Mouse (Mus musculus): ENCODE data around the gene Casp2. TPM values are rescaled to one million over a fixed set of nuclear protein-coding genes. Genes with fewer than 3 reads are reported as not detected.

Casp2 gene
- total RNA-seq (2021) = 10 to 100 TPM; 16.5 to 20.2 TPM
- polyA plus RNA-seq (2012; rRNA removed) = 9.1 and 12.9 TPM in 2 replicates
- long read RNA-seq, transcript Casp2-201 (11 exons, 3,529 nt) = major isoform, 9 of 14 reads
- long read RNA-seq, partial matches to known transcripts = 0 of 14 reads
- long read RNA-seq, other reads (novel, unspliced or antisense) = 3 of 14 reads

DNA sequence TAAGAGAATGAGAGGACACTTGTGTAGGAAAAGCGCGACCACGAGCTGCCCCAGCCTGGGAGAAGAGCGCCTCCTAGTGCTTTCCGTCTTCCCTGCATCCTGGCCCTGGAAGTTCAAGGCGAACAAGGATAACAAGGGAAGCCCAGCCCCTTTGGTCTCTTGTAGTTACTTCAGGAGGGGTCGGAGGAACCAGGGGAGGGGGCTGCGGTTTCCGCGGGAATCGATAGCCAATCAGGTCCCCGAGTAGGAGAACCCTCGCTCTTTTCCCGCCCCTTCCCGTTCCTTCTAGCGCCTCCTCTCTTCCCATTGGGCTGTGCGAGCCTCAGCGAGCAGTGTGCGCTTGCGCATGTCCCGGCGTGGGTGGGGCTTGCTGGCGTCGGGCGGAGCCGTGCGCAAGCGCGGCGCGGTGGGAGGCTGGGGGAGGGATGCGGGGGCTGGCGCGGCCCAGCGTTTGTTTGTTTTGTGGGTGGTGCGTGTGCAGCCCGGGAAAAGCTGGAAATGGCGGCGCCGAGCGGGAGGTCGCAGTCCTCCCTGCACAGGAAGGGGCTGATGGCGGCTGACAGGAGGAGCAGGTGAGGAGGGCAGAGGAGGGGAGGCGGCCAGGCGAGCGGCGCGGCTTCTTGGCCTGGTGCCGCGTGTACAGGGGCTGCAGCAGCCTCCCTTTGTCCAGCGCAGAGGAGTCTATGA is at the start of gene Casp2:
Gene Casp2 (plus strand): TSS at position 360 of the 687 bp plus-strand sequence.
- DNase-seq = peak; percentile 99

DNA sequence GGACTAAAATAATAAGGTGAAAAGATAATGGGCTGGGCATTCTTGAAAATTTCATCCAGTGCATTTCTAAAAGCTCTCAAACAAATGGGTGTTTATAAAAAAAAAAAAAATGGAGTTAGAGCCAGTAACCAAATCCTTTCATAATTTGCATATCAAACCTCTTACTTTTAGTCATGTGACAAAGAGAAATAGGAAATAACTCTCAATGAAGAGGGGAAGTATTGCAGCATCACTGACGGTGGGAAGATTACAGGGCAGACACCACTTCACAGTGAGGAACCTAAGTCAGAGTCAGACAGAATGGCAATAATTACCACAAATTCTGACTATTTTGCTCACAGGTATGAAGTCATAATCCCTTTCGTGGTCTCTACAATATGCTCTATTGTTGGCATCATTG is 49.8 kb upstream of the Casp2 start, which contains the start of gene Tas2r144:
Gene Tas2r144 (plus strand): TSS at position 301 of the 400 bp plus-strand sequence.
- no peak for DNase-seq

DNA sequence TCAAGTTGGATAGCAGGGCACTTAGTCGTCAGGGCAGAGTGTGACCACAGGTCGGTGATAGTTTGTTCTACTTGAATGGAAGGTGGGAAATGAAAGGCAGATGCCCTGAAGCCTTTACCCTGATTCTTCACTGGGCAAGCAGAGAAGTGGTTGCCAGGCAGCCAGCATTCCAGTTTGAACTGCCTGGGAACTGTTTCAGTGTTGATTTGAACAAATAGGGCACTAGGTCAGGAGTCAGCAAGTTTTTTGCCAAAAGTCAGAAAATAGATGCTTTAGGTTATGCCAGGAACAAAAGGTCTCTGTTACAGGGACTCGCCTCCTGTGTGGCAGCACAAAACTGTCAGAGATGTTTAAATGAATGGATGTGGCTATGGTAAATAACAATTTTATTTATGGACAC is 42.5 kb upstream of the Casp2 start:
- DNase-seq = peak; percentile 15

DNA sequence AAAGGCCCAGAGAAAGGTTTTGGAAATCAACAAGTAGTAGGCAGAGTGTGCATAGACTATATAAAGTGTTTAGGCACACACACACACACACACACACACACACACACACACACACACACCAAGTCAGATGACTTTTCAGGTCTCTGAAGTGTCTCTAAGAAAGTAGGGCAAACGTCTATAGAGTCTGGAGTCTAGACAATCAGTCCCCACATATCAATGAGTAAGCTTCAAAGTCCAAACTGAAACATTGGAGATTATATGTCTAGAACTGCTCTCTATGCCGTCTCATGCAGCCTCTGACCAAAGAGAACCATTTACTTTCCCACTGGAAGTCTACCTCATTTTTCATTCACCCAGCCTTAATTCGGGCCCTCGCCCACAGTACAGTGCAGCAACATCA is 39.7 kb upstream of the Casp2 start:
- DNase-seq = no peak

DNA sequence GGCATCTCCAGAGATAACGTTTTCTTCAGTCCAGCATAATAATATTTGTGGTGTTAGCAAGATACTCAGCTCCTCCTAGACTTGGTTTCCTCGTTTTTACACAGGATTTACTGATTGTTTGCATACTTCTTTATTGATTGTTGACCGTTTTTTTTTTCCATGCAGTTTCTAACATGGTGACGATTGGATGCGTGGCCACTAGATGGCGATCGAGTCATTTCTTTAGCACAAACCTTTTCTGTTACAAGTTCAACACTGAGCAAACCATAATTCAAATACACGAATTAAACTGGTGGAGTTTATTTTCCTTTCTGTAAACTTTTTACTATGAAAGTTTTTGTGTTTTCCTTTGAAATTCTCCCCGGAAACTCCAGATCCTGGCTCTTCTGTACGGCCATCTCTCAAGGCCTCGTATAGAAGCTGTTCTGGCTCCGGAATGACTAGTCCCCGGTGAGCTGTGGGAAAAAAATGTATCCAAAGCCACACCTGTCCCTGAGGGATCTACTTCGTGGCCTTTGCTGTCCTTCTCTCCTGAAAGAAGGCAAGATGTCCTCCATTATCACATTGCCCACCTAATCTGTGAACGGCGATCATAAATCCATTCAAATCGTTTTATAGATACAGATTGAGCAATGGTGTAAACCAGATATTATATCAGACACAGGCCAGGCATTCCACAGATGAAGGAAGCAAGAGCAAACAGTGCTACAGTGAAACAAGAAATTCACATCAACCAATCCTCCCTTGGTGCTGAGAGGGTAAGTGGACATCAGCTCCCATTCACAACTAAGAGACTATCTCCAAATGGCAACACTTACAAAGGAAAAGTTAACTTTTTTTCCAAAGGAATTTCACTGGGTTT is 37.3 kb upstream of the Casp2 start:
- peak; percentile 56 for DNase-seq

DNA sequence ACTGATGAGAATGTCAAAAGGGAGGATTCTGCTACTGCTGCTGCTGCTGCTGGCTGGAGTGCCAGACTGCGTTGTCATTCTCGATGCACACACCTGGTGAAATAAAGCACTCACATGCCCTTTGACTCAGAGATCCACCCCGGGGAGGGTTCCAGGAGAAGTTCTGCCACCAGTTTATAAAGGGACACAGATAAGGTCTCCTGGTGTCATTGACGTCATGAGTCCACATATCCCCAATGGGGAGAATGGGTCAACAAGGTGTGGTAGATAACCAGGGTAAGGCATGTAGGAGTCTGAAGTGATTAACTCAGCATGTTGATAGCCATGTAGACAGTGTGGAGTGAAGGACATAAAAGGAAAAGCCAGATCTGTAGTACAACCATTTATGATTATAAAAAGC is 35.2 kb upstream of the Casp2 start:
- no peak for DNase-seq

DNA sequence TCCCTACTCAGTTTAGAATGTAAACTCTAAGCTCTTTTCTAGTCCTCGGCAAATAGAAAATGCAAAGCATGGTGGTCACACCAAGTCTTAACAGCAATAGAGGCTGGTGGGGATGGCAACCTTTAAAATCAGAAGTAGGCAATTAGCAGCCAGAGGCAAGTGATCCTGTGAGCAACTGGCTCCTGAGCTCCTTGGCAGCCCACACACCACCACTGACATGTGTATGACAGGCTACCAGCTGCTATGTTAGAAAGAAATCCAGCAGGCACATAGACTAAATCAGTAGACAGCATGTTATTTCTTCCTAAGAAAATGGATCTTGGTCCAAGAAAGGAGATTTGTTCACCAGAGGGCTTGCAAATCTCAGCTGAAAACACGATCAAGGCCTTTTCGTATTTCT is 33.6 kb upstream of the Casp2 start:
- DNase-seq = no peak

DNA sequence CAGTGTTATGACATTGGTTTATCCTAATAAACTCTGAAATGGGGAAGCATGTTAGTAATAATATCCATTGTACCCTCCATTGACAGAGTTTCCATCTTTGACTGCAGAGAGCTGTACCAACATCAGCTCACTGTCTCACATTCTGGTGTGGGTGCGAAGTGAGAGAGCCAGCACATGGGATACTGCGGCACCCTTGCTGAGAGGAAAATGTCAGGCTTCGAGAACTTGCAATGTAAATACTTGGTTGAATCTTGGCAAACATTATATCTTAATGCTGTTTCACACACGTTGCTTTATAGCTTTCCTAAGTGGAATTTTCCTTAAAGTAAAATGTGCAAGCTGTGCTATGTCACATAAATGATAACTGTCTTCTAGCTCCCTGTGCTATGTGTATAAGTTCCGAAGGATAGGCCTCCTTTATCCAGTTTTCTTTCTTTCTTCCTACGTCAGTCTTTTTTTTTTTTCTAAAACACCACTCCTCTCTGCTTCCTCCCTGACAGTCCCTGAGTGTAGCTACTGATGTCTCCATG is 27.4 kb upstream of the Casp2 start:
- no peak for DNase-seq

DNA sequence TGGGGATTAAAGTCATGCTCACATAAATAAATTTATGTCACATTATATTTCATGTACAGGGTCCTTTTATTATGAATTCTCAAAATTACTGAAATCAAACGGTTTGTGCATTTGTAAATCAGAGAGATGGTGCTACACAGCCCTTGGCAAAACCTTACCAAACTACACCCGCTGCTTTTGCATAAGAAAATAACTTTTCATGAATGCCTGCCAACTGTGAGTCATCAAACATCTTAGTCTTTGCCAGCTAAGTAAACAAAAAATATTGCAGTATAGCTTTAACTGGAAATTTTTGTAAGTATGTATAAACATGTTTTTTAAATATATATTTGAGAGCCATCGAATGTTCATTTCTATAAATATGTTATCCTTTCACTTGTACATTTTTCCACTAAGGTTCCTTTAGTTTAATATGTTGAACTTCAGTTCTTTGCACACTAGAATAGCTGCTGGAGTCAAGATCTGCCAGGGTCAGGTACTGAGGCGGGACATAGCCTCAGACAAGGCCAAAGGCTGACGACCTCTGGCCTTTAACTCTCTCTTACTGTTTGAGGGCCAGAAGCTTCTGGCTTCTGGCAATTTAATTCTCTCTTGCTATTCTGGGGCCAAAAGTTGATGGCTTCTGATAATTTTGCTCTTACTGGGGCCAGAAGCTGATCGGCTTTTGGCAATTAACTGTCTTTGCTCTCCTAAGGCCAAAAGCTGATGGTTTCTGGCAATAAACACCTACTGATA is 23.3 kb upstream of the Casp2 start:
- DNase-seq = peak; percentile 64

DNA sequence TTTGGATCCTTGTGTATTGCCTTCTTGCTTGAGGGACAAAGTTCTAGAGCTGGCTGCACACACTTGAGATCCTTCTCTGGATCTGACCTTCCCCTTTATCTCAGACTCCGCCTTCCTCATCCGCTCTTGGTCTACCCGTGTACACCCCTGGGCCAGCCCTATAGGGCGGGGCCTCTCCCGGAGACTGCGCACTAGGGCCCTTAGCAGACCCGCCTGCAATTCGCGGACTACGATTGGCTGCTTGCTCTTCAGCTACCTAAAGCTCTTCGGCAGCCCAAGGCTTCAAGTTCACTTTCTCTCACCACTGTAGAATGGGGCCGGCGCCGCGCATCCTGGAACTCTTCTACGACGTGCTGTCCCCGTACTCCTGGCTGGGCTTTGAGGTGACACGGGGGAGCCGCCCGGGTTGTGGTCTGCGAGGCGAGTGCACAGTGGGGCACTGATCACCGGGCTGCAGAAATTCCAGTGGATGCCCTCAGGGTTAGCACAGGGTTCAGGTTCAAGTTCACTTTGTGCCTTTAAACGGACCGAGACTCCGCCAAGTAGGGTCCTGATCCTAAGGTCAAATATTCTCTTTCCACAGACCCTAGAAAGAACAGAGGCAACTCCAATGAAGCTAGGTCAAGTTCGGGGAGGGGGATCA is 19.0 kb upstream of the Casp2 start, which contains the start of gene Gstk1:
Gene Gstk1 (plus strand): TSS at position 225 of the 643 bp plus-strand sequence.
- DNase-seq = peak; percentile 94

DNA sequence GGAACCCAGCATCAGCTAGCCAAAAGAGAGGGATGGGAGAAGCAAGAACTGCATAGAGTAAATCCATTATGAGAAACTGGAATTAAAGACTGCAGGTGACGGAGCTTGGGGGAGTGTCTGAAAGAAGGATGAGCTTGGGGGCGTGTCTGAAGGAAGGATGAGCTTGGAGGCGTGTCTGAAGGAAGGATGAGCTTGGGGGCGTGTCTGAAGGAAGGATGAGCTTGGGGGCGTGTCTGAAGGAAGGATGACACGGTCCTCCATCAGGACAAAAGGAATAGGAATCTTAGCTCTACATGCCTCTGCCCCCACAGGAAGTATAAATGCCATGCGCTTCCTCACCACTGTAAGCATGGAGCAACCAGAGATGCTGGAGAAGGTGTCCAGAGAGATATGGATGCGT is 17.6 kb upstream of the Casp2 start:
- DNase-seq = peak; percentile 40

DNA sequence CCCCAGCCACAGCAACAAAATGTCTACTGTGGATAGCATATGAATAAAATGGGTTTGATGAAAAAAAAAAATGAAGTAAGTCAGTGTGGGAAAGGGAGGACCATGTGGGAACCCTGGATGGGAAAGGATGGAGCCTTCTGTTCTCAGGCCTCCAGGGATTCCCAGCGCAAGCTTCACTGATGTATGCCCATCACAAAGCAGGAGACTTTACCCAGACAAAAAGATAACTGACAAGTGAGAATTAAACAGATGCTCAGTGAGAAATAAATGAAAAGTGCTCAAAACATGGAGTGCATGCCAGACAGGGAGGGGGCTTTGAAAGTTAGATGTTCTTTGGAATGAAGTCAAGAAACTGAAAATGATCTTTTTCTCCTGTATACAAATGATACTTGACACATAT is 16.8 kb upstream of the Casp2 start:
- no peak for DNase-seq

DNA sequence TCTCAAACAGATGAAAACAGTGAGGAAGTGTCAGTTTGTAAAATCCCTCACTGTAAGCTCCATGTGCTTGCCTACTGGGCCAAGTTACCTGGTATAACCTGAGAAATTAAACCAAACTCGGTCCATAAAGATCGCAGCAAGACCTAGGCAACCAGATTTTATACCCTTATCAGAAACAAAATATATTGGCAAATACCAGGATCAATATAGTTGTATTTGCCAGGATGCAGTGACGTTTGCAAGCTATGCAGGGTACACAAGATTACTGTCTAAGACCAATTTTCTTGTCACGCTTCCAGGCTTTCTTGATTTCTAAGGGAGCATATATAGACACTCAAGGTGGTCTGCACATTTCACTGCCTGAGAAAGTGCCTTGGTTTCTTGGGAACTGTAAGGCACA is 13.0 kb upstream of the Casp2 start:
- DNase-seq = no peak

DNA sequence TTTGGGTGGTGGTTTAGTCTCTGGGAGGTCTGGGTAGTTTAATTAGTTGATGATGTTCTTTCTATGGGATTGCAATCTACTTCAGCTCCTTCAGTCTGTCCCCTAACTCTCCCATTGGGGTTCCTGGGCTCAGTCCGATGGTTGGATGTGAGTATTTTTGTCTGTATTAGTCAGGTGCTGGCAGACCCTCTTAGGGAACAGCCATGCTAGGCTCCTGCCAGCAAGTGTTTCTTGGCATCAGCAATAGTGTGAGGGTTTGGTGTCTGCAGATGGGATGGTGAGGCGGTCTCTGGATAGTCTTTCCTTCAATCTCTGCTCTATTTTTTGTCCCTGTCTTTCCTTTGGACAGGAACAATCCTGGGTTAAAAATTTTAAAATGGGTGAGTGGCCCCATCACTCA is 11.7 kb upstream of the Casp2 start:
- no peak for DNase-seq

DNA sequence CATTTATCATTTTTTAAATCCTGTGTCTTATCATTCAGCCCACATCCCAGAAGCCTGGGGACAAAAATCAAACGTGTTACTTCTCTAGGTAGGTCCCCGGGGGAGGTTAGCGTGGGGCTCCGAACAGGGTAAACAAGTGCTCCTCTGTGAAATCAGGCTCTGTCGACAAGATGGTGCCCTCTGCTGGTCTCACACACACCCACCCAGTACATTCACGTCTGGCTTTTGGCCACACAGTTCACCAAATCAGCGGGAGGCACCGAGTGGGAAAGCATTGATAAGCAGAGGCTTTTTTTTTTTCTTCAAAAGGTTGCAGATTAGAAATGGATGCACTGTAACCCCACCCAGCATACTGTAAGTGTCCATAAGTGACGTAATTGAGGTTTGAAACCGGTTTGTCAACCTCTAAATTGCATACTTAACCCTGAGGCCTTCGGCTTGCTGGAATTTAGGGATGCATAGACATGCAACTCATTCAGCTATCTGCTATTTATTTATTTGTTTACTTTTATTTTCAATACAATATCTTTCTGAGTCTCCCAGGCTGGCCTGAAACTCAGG is 7.4 kb upstream of the Casp2 start:
- peak; percentile 78 for DNase-seq

DNA sequence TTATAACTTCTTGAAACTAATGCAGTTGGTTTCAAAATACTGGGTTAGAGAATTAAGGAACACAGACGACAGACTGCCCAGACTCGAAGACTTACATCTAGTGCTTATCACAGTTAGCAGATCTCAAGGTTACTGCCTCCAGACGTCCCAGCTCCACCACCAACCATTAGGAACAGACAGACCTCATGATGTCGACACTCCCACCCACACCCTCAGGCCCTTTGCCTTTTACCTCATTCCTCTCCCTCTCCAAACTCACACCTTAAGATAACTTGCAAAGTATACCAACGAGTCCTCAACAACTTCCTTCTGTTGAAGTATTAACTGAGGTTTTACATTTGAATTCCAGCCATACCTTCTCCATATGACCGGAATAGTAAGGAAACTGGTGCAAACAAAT is 4.4 kb upstream of the Casp2 start:
- DNase-seq = no peak

DNA sequence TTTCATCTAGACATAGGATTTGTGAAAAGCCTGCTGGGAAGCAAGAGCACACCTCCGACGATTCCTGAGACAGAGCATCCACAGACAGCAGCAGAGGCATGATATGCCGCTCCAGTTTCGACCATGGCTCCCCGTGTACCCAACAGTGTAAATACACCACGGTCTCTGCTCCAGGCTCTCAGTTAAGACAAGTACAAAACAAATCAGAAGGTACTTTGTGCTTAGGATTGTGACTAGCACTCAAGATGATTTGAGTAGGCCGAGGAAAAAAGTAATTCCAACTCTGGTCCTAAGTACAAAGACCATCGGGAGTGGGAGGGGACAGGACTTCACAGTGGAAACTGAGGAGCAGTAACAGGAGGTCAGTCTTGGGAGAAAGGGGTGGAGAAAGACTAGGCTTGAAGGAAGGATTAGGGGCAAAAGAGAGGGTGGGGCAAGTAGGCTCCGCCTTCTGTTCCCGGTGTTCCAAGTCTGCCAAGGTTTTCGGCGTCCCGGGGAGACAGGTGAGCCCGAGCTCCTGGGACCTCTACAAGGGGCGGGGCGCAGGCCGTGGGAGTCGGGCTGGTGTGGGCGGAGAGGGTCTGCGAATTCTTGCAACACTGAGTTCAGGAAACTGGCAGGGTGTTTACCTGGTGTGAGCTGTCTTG is 3.1 kb upstream of the Casp2 start, which contains the start of gene Tmem139:
Gene Tmem139 (plus strand): TSS at position 447 of the 647 bp plus-strand sequence.
- DNase-seq = no peak

DNA sequence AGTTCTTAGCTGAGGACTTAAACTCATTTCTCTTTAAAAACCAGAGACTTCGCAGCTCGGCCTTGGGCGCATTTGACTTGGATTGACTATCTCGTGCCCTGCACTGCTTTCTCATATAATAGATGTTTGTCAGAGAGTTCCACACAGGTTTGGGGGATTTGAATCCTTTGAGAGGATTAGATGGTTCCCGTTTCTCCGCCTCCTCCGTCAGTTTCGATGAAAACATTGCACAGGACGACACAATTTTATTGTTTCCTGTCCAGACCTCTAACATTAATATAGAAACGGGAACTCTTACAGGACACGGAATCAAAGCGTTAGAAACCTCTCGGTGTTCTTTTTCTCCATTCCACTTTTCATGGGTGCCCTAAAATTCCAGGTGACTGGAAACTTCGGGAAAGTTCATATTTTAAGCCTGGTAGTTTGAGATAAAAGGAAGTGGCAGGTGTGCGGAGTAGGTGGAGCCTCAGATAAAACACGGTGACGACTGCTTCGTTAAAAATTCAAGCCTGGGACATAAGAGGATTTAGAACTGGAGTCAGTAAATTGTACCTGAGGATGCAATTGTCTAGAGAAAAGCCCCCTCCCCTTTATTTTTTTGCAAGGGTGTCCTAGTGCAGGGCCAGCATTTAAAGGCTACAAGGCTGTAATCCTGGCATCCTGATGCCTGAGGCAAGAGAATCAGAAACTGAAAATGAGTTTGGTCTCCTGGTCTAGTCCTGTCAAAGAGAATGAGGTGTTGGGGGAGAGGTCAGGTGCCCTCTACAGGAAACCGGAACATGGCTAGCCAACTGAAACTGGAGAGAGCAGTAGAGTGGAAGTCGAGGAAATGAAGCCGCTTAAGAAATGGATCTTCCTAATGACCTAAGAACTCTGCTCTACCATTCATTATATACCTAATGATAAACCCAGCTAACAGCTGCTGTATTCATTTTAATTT is 876 bp downstream of the Casp2 start:
- DNase-seq = no peak

DNA sequence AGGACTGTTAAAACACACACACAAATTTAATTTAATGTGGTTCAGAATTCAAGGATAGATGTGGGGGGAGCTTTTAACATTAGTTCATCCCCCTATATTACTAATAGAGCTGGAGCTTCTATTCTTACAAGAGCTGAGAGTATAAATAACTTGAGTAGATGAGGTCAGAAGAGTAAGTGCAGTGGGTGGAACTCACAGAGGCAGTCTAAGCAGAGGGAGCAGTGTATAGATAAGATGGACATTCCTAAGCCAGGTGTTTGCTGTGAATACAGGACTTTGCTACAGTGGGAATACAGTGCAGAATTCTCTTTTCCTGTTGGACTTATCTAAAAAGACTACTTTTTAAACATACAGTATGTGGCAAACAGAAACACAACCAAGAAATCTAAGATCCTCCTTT is 6.0 kb downstream of the Casp2 start:
- DNase-seq = no peak

Measured in adrenal gland, adult 2 months (tissue).